Mouse (Mus musculus) hindlimb bud, embryonic 11.5 days (tissue): Measurements from ENCODE around the gene Srxn1.
"Not testable (repeated sequence)": the region's sequence is repeated elsewhere in the genome, so short reads cannot be mapped to it uniquely, and the experiment has no call there.

Experiments used
- DNase-seq: peaks from one replicate; pipeline ENCODE4 v3.0.0-alpha.2; 2012; ENCODE audit warnings: low read depth, low spot score; ENCODE audit errors: extremely low spot score

Gene Srxn1

DNA sequence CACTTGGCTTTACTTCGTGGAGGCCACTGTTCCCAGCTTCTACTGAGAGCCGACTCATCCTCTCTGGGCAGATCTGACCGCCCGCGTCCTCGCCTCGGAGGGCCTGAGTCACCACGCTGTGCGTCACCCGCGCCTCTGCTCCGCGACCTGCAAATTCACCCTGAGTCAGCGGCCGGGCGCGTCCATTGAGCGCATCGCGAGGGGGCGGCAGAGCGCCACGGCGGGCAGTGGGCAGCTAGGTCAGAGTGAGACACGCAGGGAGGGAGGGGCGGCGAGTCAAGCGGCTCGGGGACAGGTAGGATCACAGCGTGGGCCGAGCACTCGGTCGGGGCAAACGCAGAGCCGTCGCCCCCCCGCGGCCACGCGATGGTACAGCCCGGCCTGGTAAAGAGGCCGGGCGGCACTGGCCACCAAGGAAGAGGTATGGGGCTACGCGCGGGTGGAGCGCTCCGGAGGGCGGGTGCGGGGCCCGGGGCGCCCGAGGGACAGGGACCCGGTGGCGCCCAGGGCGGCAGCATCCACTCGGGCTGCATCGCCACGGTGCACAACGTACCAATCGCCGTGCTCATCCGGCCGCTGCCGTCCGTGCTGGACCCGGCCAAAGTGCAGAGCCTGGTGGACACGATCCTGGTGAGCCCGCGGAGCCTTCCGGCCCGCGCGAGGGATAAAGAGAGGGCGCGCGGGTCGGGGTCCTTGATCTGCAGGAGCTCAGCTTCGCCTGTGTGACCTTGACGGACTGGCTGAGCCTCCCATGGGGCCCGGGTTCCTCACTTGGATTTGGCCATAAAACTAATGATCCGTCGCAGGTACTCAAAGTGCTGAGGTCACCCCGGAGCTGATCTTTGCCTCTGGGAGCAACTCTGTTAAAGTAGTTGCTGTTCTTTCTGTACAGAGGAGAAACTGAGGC, at the start of gene Srxn1:
Gene Srxn1, plus strand, starts transcription at position 199 of the 907 bp plus-strand sequence.
- no peak for DNase-seq

GRCm38 (mm10) chr2:152056368-152057251, 48.7 kb upstream of the Srxn1 start:
- DNase-seq, result no peak

DNA sequence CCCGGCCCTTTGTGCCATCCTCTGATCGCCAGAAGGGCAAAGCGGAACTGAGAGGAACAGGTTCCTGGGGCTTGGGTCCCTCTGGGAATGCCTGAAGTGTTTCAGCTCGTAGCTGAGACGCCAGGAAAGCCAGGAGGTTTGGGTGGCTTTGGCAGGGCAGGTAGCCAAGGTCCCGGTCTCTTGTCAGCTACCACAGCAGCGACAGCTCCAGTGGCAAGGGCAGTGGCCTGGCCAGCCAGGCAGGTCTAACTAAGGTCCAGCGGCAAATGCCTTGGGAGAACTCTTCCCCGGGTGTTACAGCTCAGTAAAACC, 48.1 kb upstream of the Srxn1 start:
- DNase-seq, result no peak

GRCm38 (mm10) chr2:152062817-152063216, 42.5 kb upstream of the Srxn1 start:
- not testable (repeated sequence) for DNase-seq

DNA sequence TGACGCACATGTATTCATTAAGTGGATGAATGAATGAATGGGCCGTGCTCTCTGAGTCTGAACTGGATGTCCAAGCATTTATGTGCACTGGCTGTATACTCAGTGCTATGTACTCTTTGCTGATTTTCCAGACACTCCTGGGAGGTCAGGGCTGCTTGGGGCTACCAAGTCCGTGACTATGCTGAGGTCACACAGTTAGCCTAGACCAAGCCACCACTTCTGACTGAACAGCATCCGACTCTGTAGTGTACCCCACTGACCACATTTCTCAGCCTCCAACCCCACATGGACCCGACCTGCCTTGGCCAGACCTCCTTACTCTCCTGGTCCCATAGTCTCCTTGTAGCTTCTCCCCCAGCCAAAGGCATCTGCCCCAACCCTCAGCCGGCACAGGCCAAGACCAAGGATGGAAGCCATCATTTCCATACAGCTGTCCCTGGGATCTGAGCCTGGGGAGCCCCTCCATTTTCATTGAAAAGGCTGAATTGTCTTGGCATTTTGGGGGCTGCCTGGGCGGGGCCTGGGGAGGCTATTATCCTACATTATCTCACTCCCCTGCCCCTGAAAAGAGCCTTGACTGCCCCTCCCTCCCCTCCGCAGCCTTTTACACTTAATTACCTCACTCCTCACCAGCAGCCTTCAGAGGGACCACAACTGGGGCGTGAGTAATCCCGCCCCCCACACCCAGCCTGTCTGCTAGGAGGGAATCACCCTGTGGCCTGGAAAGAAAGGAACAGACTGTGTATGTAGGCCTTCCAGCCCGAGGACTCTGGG, 36.5 kb upstream of the Srxn1 start:
- no peak for DNase-seq

- DNase-seq, result no peak
Observed at GRCm38 (mm10) chr2:152069434-152069786, 35.9 kb upstream of the Srxn1 start.

DNA sequence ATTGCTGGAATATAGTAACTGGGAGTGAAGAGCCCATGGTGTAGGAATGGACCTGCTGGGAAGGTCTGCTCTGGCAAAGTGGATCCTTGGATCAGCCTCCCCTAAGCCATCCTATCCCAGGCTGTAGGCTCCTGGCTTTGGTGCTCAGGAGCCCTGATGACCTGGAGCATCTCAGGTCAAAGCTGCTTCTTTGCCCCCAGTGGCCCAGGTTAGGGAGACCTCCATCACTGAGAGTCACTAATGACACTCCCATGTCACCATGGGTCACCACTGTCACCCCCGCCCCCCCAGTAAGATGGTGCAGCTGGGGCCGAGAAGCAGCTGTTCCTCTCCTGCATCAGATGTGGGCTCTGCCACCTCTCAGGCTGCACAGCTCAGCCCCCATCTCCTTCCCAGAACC, 35.4 kb upstream of the Srxn1 start:
- DNase-seq, result no peak

GRCm38 (mm10) chr2:152074521-152074920, 30.8 kb upstream of the Srxn1 start:
- no peak for DNase-seq

- no peak for DNase-seq
Observed at GRCm38 (mm10) chr2:152075294-152075889, 29.9 kb upstream of the Srxn1 start.

GRCm38 (mm10) chr2:152077337-152077736, 28.0 kb upstream of the Srxn1 start:
- no peak for DNase-seq

DNA sequence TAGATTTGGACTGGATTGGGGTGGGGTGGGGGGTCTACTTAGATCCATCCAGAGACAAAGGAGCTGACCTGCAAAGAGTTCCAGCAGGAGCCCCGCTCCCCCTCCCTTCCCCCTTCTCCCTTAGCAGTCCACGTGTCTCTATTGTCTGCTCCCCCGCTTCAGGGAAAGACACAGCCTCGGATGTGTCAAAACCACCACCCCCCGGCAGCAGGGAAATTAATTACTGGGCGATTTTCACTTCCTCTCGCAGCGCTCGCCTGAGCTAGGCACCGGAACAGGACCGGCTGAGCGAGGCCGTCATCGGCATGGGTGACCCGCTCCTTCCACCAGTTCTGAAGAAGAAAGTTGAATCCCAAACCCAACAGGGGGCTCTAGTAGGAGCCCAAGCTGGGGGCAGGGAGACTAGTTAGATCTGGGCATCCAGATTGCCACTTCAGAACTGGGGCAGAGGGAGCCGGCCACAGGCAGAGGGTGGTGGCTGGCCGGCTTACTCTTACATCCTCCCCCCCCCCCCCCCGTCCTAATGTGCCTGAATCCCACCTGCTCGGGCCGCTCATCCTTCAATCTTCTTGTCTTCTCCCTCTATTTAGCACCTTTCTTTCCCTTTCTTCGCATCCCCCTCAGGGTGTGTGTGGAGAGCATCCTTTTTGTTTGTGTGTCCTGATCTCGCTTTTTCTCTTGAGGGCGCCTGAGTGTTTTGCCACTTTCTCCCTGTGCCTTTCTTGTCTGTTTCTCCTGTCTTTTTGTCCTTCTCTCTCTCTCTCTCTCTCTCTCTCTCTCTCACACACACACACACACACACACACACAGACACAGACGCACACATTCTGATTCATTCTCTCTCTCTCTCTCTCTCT, 24.4 kb upstream of the Srxn1 start, which contains the start of gene Scrt2:
Gene Scrt2, plus strand, starts transcription at position 845 of the 857 bp plus-strand sequence.
- no peak for DNase-seq

GRCm38 (mm10) chr2:152081641-152082448, 23.5 kb upstream of the Srxn1 start:
- no peak for DNase-seq

- no peak for DNase-seq
Observed at GRCm38 (mm10) chr2:152082456-152083285, 22.6 kb upstream of the Srxn1 start.

DNA sequence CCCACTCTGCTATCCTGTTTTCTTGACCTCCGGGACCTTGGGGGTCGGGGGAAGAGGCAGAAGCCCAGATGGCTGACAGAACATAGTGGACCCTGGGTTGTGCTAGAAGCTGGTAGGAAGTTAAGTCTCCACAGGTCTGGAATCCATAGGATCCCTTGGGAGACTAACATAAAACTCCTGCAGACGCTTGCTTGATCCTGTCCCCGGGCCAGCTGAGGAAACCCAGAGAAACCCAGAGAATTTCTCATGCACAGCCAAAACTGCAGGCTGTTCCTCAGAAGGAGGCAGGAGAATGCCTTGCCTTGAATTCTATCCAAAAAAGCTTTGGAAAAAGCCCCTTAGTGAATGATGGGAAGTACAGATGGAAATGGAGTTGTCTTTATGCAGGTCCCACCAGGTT, 21.9 kb upstream of the Srxn1 start:
- no peak for DNase-seq

GRCm38 (mm10) chr2:152084298-152084697, 21.0 kb upstream of the Srxn1 start:
- no peak for DNase-seq

GRCm38 (mm10) chr2:152085414-152085813, 19.9 kb upstream of the Srxn1 start:
- no peak for DNase-seq

GRCm38 (mm10) chr2:152086451-152086850, 18.9 kb upstream of the Srxn1 start:
- DNase-seq, result no peak

DNA sequence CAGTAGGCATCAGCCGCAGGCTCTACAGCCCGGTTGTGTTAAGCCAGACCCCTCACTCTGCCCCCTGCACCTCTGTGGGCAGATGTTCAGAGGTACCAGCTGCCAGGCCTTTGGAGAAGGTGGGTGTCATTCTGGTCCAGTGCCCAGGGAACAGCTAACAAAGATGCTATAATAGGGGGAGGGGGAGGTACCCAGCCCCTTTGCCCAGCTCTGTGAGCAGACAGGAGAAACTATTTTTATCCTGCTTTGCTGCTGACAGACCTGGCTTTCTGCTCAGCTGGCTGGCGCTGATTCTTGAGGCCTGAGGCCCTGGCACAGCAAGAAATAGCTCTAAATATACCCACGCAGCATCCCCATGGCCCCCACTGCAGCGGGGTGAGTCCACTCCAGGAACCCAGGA, 18.2 kb upstream of the Srxn1 start:
- no peak for DNase-seq
